Mouse (Mus musculus): ENCODE measurements around the gene Mfap5. TPM values are rescaled to one million over a fixed set of nuclear protein-coding genes. Genes with fewer than 3 reads are reported as not detected.
"Not testable (repeated sequence)": the region's sequence is repeated elsewhere in the genome, so short reads cannot be mapped to it uniquely, and the experiment has no call there.

Mfap5 gene
- total RNA-seq, 2 experiments from 2014 or later, result 0.99 to 2.0 TPM

GRCm38 (mm10) chr6:122545948-122546347, 40.3 kb downstream of the Mfap5 start:
- intact Hi-C loops (cut with DNase I), result no loop called here
- DNase-seq (ENCODE audit: extremely low spot score in 1 of 2, low spot score in 2 of 2), result no peak

GRCm38 (mm10) chr6:122553606-122554005, 48.0 kb downstream of the Mfap5 start, which contains the start of gene Aicda:
Aicda (plus strand) TSS chr6:122553801.
- no peak for DNase-seq (ENCODE audit: extremely low spot score in 1 of 2, low spot score in 2 of 2)
- intact Hi-C loops (cut with DNase I), result no loop called here

- DNase-seq (ENCODE audit: extremely low spot score in 1 of 2, low spot score in 2 of 2), result no peak
- intact Hi-C loops (cut with DNase I), result no loop called here
These were observed 48.5 kb downstream of the Mfap5 start for GRCm38 (mm10) chr6:122554102-122554501.

- DNase-seq (ENCODE audit: extremely low spot score in 1 of 2, low spot score in 2 of 2), result no peak
- intact Hi-C loops (cut with DNase I), result no loop called here
These were observed 49.6 kb downstream of the Mfap5 start for GRCm38 (mm10) chr6:122555266-122555665.

DNA sequence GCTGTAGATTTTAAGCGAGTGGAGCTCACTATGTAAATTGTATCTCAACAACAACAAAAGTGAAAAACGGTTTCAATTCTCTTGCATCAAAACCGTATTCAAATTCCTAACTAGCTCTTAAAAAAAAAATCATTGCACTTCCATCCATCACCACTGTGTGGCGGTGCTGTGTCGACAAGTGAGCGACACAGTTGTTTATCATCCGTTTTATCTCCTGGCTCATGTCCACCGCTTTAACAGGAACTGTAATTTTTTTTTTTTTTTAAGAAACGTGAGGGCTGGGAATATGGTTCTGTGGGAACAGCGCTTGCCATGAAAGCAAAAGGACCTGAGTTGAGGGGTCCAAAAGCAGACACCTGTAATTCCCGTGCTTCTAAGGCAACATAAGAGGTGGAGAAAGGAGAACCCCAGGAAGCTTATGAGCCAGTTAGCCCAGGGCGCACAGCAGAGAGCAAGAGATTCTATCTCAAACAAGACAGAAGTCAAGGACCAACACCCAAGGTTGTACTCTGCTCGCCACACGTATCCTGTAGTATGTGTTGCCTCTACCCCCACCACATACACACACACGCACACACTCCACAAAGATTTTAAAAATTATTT, 51.4 kb downstream of the Mfap5 start:
- peak; percentile 74 to 82 for DNase-seq (ENCODE audit: extremely low spot score in 1 of 2, low spot score in 2 of 2)
- intact Hi-C loops (cut with DNase I), result loop anchor here (2.0 kb wide), 1 partner anchor 60 kb away; no protein-coding TSS in a partner anchor

DNA sequence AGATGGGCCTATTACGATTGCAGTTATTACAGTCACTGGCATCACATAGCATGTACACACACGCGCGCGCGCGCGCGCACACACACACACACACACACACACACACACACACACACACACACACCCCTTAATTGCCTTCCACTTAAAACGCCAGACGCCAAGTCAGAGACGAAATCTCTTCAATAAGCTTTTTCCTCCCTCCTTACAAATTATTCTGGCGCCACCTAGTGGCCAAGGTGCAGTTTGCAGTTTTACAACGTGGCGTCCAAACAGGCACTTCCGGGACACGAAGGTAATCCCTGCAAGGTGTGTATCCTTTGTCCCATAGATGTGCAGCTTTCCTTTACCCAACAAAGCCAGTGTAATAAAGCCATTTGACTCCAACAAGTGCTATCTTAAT, 54.8 kb downstream of the Mfap5 start:
- peak; percentile 56 to 73 for DNase-seq (ENCODE audit: extremely low spot score in 1 of 2, low spot score in 2 of 2)
- intact Hi-C loops (cut with DNase I), result loop anchor here (5.0 kb wide), 1 partner anchor 33 kb away; no protein-coding TSS in a partner anchor

- intact Hi-C loops (cut with DNase I), result loop anchor here (5.0 kb wide), 1 partner anchor 34 kb away; no protein-coding TSS in a partner anchor
These were observed 55.4 kb downstream of the Mfap5 start for GRCm38 (mm10) chr6:122561005-122561404.

DNA sequence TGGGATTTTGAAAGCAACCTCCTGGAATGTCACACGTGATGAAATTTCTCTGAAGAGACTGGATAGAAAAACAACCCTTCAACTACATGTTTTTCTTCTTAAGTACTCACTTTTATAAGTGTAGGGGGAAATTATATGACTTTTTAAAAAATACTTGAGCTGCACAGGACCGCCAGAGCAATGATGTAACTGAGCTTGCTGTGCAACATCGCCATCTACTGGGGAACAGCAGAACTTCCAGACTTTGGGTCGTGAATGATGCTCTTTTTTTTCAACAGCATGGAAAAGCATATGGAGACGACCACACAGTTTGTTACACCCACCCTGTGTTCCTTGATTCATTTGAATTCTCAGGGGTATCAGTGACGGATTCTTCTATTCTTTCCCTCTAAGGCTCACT, 56.8 kb downstream of the Mfap5 start:
- peak; percentile 56 to 76 for DNase-seq (ENCODE audit: extremely low spot score in 1 of 2, low spot score in 2 of 2)
- intact Hi-C loops (cut with DNase I), result loop anchor here (5.0 kb wide), 1 partner anchor 35 kb away; no protein-coding TSS in a partner anchor

More at GRCm38 (mm10) chr6:122561005-122561404, 55.4 kb downstream of the Mfap5 start:
- no peak for DNase-seq (ENCODE audit: extremely low spot score in 1 of 2, low spot score in 2 of 2)

- intact Hi-C loops (cut with DNase I), result no loop called here
- DNase-seq (ENCODE audit: extremely low spot score in 1 of 2, low spot score in 2 of 2), result no peak
These were observed 59.6 kb downstream of the Mfap5 start for GRCm38 (mm10) chr6:122565070-122565784.

GRCm38 (mm10) chr6:122569113-122569512, 63.5 kb downstream of the Mfap5 start:
- intact Hi-C loops (cut with DNase I), result no loop called here
- no peak for DNase-seq (ENCODE audit: extremely low spot score in 1 of 2, low spot score in 2 of 2)

- intact Hi-C loops (cut with DNase I), result no loop called here
These were observed 64.1 kb downstream of the Mfap5 start for GRCm38 (mm10) chr6:122569762-122570161.

GRCm38 (mm10) chr6:122570695-122571616, 65.3 kb downstream of the Mfap5 start:
- no peak for DNase-seq (ENCODE audit: extremely low spot score in 1 of 2, low spot score in 2 of 2)
- intact Hi-C loops (cut with DNase I), result no loop called here

More at GRCm38 (mm10) chr6:122569762-122570161, 64.1 kb downstream of the Mfap5 start:
- DNase-seq (ENCODE audit: extremely low spot score in 1 of 2, low spot score in 2 of 2), result no peak

- no peak for DNase-seq (ENCODE audit: extremely low spot score in 1 of 2, low spot score in 2 of 2)
- intact Hi-C loops (cut with DNase I), result no loop called here
These were observed 65.9 kb downstream of the Mfap5 start for GRCm38 (mm10) chr6:122571617-122571959.

DNA sequence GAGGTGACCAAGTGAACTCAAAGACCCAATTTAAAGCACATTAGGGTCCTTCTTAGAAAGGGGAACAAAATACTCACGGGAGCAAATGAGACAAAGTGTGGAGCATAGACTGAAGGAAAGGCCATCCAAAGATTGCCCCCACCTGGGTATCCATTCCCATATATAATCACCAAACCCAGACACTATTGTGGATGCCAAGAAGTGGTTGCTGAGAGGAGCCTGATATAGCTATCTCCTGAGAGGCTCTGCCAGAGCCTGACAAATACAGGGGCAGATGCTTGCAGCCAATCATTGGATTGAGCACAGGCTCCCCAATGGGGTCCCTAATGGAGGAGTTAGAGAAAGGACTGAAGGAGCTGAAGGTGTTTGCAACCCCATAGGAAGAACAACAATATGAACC, 69.4 kb downstream of the Mfap5 start:
- DNase-seq (ENCODE audit: extremely low spot score in 1 of 2, low spot score in 2 of 2); intact Hi-C loops (cut with DNase I): not testable (repeated sequence)

GRCm38 (mm10) chr6:122577030-122577429, 71.4 kb downstream of the Mfap5 start:
- DNase-seq (ENCODE audit: extremely low spot score in 1 of 2, low spot score in 2 of 2), result no peak
- intact Hi-C loops (cut with DNase I), result no loop called here
